Mouse (Mus musculus): Measurements from ENCODE around the gene Dmrta1. TPM values are rescaled to one million over a fixed set of nuclear protein-coding genes. Genes with fewer than 3 reads are reported as not detected.
"Not testable (repeated sequence)": the region's sequence is repeated elsewhere in the genome, so short reads cannot be mapped to it uniquely, and the experiment has no call there.

The Dmrta1 gene
- polyA plus RNA-seq, 1 experiment from 2014 or later: 0.22 TPM

GRCm38 (mm10) chr4:89678713-89679112, 523 bp upstream of the Dmrta1 start:
- no peak for ATAC-seq (ENCODE audit: low FRiP score)
- H3K4me2 ChIP-seq: no peak overlapping the region
- H3K4me1 ChIP-seq: 0 out of 2 replicates have a peak, but pooled peaks cover 4% of the 10 kb centered on the region
- no peak overlapping the region for H3K9ac ChIP-seq (replicated peaks)
- H3K9me3 ChIP-seq (replicated peaks): no peaks in the 10 kb centered on the region
- H3K27ac ChIP-seq (replicated peaks): no peak overlapping the region
- H3K4me3 ChIP-seq (replicated peaks): no peak overlapping the region
- no peaks in the 10 kb centered on the region for H3K36me3 ChIP-seq
- H3K27me3 ChIP-seq (replicated peaks): no peaks in the 10 kb centered on the region
- WGBS: 26% methylated on average over 5 of the region's 5 CpGs

GRCm38 (mm10) chr4:89687961-89688803, 8.9 kb downstream of the Dmrta1 start:
- WGBS: under 1% methylated on average over 78 of the region's 78 CpGs
- H3K4me3 ChIP-seq (replicated peaks): peak overlapping the region; percentile 54
- H3K27ac ChIP-seq (replicated peaks): no peak overlapping the region
- H3K9me3 ChIP-seq (replicated peaks): no peaks in the 10 kb centered on the region
- H3K9ac ChIP-seq (replicated peaks): peak overlapping the region; percentile 50
- no peaks in the 10 kb centered on the region for H3K36me3 ChIP-seq
- peaks cover 48% of the 10 kb centered on the region for H3K27me3 ChIP-seq (replicated peaks)
- H3K4me2 ChIP-seq: peak overlapping the region; percentile 82
- peaks cover 14% of the 10 kb centered on the region for H3K4me1 ChIP-seq
- ATAC-seq (ENCODE audit: low FRiP score): peak; percentile 77

GRCm38 (mm10) chr4:89688804-89689497, 9.7 kb downstream of the Dmrta1 start:
- H3K9ac ChIP-seq (replicated peaks): peak overlapping the region; percentile 50
- H3K36me3 ChIP-seq: no peaks in the 10 kb centered on the region
- ATAC-seq (ENCODE audit: low FRiP score): no peak; the same call in 1 of the 2 replicates
- peaks cover 48% of the 10 kb centered on the region for H3K27me3 ChIP-seq (replicated peaks)
- H3K4me2 ChIP-seq: peak overlapping the region; percentile 82
- peak overlapping the region; percentile 54 for H3K4me3 ChIP-seq (replicated peaks)
- 3% methylated on average over 16 of the region's 16 CpGs for WGBS
- no peak overlapping the region for H3K27ac ChIP-seq (replicated peaks)
- H3K4me1 ChIP-seq: peaks cover 14% of the 10 kb centered on the region
- H3K9me3 ChIP-seq (replicated peaks): no peaks in the 10 kb centered on the region

GRCm38 (mm10) chr4:89691936-89692335, 12.7 kb downstream of the Dmrta1 start:
- 79% methylated on average over 6 of the region's 6 CpGs for WGBS
- H3K9ac ChIP-seq (replicated peaks): no peak overlapping the region
- no peak for ATAC-seq (ENCODE audit: low FRiP score)

GRCm38 (mm10) chr4:89692780-89693179, 13.5 kb downstream of the Dmrta1 start:
- WGBS: 23% methylated on average over 1 of the region's 1 CpGs
- ATAC-seq (ENCODE audit: low FRiP score): no peak
- Histone ChIP-seq H3K4me2 (no peak overlapping the region), H3K9ac (replicated peaks) (no peak overlapping the region), H3K27me3 (replicated peaks) (peaks cover 28% of the 10 kb centered on the region), H3K27ac (replicated peaks) (no peak overlapping the region), H3K4me1 (peaks cover 14% of the 10 kb centered on the region), H3K36me3 (no peaks in the 10 kb centered on the region), H3K4me3 (replicated peaks) (no peak overlapping the region), H3K9me3 (replicated peaks) (no peaks in the 10 kb centered on the region)

More at GRCm38 (mm10) chr4:89691936-89692335, 12.7 kb downstream of the Dmrta1 start:
- Histone ChIP-seq H3K27ac (replicated peaks) (no peak overlapping the region), H3K27me3 (replicated peaks) (peaks cover 36% of the 10 kb centered on the region), H3K4me2 (no peak overlapping the region), H3K36me3 (no peaks in the 10 kb centered on the region), H3K4me1 (peaks cover 14% of the 10 kb centered on the region), H3K9me3 (replicated peaks) (no peaks in the 10 kb centered on the region), H3K4me3 (replicated peaks) (no peak overlapping the region)

GRCm38 (mm10) chr4:89695589-89695988, 16.4 kb downstream of the Dmrta1 start:
- no peak for ATAC-seq (ENCODE audit: low FRiP score)
- Histone ChIP-seq H3K9ac (replicated peaks) (no peak overlapping the region), H3K9me3 (replicated peaks) (no peaks in the 10 kb centered on the region), H3K4me2 (no peak overlapping the region), H3K27ac (replicated peaks) (no peak overlapping the region), H3K4me3 (replicated peaks) (no peak overlapping the region), H3K27me3 (replicated peaks) (0 out of 2 replicates have a peak, but pooled peaks cover 7% of the 10 kb centered on the region), H3K36me3 (no peaks in the 10 kb centered on the region), H3K4me1 (no peaks in the 10 kb centered on the region)
- WGBS: 77% methylated on average over 5 of the region's 5 CpGs

GRCm38 (mm10) chr4:89697951-89698350, 18.7 kb downstream of the Dmrta1 start:
- ATAC-seq (ENCODE audit: low FRiP score): no peak
- H3K27me3 ChIP-seq (replicated peaks): no peaks in the 10 kb centered on the region
- H3K4me1 ChIP-seq: no peaks in the 10 kb centered on the region
- H3K27ac ChIP-seq (replicated peaks): no peak overlapping the region
- H3K4me2 ChIP-seq: no peak overlapping the region
- no peak overlapping the region for H3K9ac ChIP-seq (replicated peaks)
- H3K36me3 ChIP-seq: no peaks in the 10 kb centered on the region
- no peak overlapping the region for H3K4me3 ChIP-seq (replicated peaks)
- no peaks in the 10 kb centered on the region for H3K9me3 ChIP-seq (replicated peaks)

- not testable (repeated sequence) for H3K27me3 ChIP-seq (replicated peaks); H3K4me3 ChIP-seq (replicated peaks); H3K27ac ChIP-seq (replicated peaks); H3K9ac ChIP-seq (replicated peaks); H3K36me3 ChIP-seq; H3K4me2 ChIP-seq; H3K9me3 ChIP-seq (replicated peaks); ATAC-seq (ENCODE audit: low FRiP score); H3K4me1 ChIP-seq
- 82% methylated on average over 1 of the region's 1 CpGs for WGBS
Observed at GRCm38 (mm10) chr4:89723526-89724190, 44.4 kb downstream of the Dmrta1 start.
